In genomic region chr13:34642941-34643875, GRCm38 (mm10) we compare ENCODE assay signal across 9 mouse cellular contexts. TPM values are rescaled to one million over a fixed set of nuclear protein-coding genes. Genes with fewer than 3 reads are reported as not detected.
DNase-seq lines count a peak whose midpoint lies in the region; ATAC-seq and TF ChIP-seq lines count a peak whose summit lies in the region.
"Had no signal": no experiment of that assay in that cellular context is flagged by ENCODE, and none has a peak within 500 bp of the region (broad histone marks: within the 10 kb centered on the region; RNA-seq: fewer than 3 reads in every experiment).

No protein-coding gene starts in this region.

- peak; percentile 92 for TF ChIP-seq CTCF in G1E (IDR thresholded peaks at IDR 0.05; ENCODE audit: low read depth, low read length)

- no peak for ATAC-seq in G1E (ENCODE audit: extremely low read depth, insufficient number of reproducible peaks, low FRiP score, poor library complexity, severe bottlenecking)
- ATAC-seq in neural tube, embryonic 12.5 days (ENCODE audit: low FRiP score, low read depth): 0 out of 2 replicates have a peak, but pooled peaks have one; percentile 61

- H3K4me3 ChIP-seq in G1E (ENCODE audit: low read depth, low read length): no peak overlapping the region
- H3K4me3 ChIP-seq in neural tube, embryonic 12.5 days: no peak overlapping the region
- H3K4me3 ChIP-seq: embryonic facial prominence, embryonic 13.5 days had no signal

- no peaks in the 10 kb centered on the region for H3K4me1 ChIP-seq in G1E (ENCODE audit: insufficient read depth, low read depth, low read length)
- H3K4me1 ChIP-seq in neural tube, embryonic 12.5 days: no peaks in the 10 kb centered on the region; the same call in 1 of the 2 replicates

- intact Hi-C loops in heart, postnatal 25 days (cut with DNase I): loop anchor here (1.0 to 5.0 kb wide), 5 partner anchors 151 to 596 kb away; no protein-coding TSS in a partner anchor
- intact Hi-C loops in heart, postnatal 36 days (cut with DNase I): loop anchor here (1.0 to 5.0 kb wide), 4 partner anchors 151 to 384 kb away; partner anchors contain the start of gene Eci2
- intact Hi-C loops in left cerebral cortex, postnatal 36 days (cut with DNase I): loop anchor here (1.0 kb wide), 2 partner anchors 151 to 221 kb away; no protein-coding TSS in a partner anchor

- peak; percentile 65 for DNase-seq in heart, adult 8-10 months (ENCODE audit: low spot score)
- DNase-seq in heart, postnatal 25 days (ENCODE audit: low spot score): no peak
- peak; percentile 43 for DNase-seq in G1E (ENCODE audit: low spot score)
- DNase-seq in cerebellum, postnatal 36 days: peak; percentile 61 to 75
- peak; percentile 68 to 82 for DNase-seq in heart, postnatal 36 days
- peak; percentile 33 to 54 for DNase-seq in left cerebral cortex, postnatal 36 days (ENCODE audit: low spot score in 2 of 2)
- peak; percentile 66 for DNase-seq in thymus, postnatal 0 days (ENCODE audit: low spot score)

- no peak overlapping the region for H3K27ac ChIP-seq in neural tube, embryonic 12.5 days
- H3K27ac ChIP-seq: embryonic facial prominence, embryonic 13.5 days had no signal

- 27% methylated on average over 7 of the region's 7 CpGs for WGBS in neural tube, embryonic 12.5 days

- peaks cover 34% of the 10 kb centered on the region for H3K27me3 ChIP-seq in G1E (ENCODE audit: insufficient read depth, low read length)
- H3K27me3 ChIP-seq in neural tube, embryonic 12.5 days (replicated peaks): no peaks in the 10 kb centered on the region; the same call in 1 of the 2 replicates

- no peak overlapping the region for H3K9ac ChIP-seq in neural tube, embryonic 12.5 days
- H3K9ac ChIP-seq: embryonic facial prominence, embryonic 13.5 days had no signal

- no peaks in the 10 kb centered on the region for H3K36me3 ChIP-seq in G1E (replicated peaks)
- H3K36me3 ChIP-seq in neural tube, embryonic 12.5 days: no peaks in the 10 kb centered on the region

- no peak overlapping the region for H3K4me2 ChIP-seq in neural tube, embryonic 12.5 days (replicated peaks)
- H3K4me2 ChIP-seq: embryonic facial prominence, embryonic 13.5 days had no signal

- H3K9me3 ChIP-seq in G1E (replicated peaks): no peaks in the 10 kb centered on the region
- no peaks in the 10 kb centered on the region for H3K9me3 ChIP-seq in neural tube, embryonic 12.5 days
- H3K9me3 ChIP-seq: embryonic facial prominence, embryonic 13.5 days had no signal

RNA-seq across cellular contexts. Expression of gene Pxdc1, which starts 10.1 kb away (rescaled TPM):
- 10 to 100 TPM in 2 of 4 experiments, 1 to 10 TPM in 2; 8.7 to 17.3 (median 10.7) TPM for total RNA-seq in heart, adult 8-10 months (2022)
- total RNA-seq in heart, postnatal 25 days (2021): 10 to 100 TPM; 11.5 to 12.9 TPM
- total RNA-seq in G1E (2014; fragmentation: Nextera tagmentation) (not detected in 2 replicates), G1E (2017) (0.11 TPM in 1 of 2 replicates, not detected in the other)
- not detected in 2 replicates for polyA plus RNA-seq in G1E (2012)
- total RNA-seq in heart, postnatal 36 days (2021): 10 to 100 TPM; 13.6 to 15.1 TPM
- 1 to 10 TPM; 3.5 to 7.7 TPM for total RNA-seq in left cerebral cortex, postnatal 36 days (2021)
- 3.9 and 4.7 TPM in 2 replicates for polyA plus RNA-seq in neural tube, embryonic 12.5 days (2016; fragmentation: Nextera tagmentation; extraction: Ambion mirVana)
- polyA plus RNA-seq in thymus, postnatal 0 days (2015; fragmentation: Nextera tagmentation; extraction: Ambion mirVana): 4.6 and 6.6 TPM in 2 replicates

Comparison
In these comparisons a context has a peak if more than half of its experiments do, and no peak if none do; other contexts are left out.
1. RNA of gene Pxdc1, which starts 10.1 kb away (total RNA-seq): 13.6 to 15.1 TPM in heart, postnatal 36 days, 11.5 to 12.9 TPM in heart, postnatal 25 days, 8.7 to 17.3 TPM in heart, adult 8-10 months and 3.5 to 7.7 TPM in left cerebral cortex, postnatal 36 days; 0.11 TPM in G1E; every median in the first group is over 4 times any median in the second.